Mouse (Mus musculus) gastrocnemius, postnatal 25 days (tissue): ENCODE data around the gene Ep400. TPM values are rescaled to one million over a fixed set of nuclear protein-coding genes. Genes with fewer than 3 reads are reported as not detected.
"Not testable (repeated sequence)": the region's sequence is repeated elsewhere in the genome, so short reads cannot be mapped to it uniquely, and the experiment has no call there.

Experiments
- DNase-seq: peaks from one replicate; pipeline ENCODE4 v3.0.0; 2022
- total RNA-seq, 2 experiments: library from RNA; stranded (reverse); gene quantifications; 1 replicate in 1 of 2; 2 replicates in 1 of 2; pipeline ENCODE4 v1.2.3; 2021

Gene Ep400
- total RNA-seq, 2 experiments from 2014 or later, result 23.0 to 25.9 TPM

DNA sequence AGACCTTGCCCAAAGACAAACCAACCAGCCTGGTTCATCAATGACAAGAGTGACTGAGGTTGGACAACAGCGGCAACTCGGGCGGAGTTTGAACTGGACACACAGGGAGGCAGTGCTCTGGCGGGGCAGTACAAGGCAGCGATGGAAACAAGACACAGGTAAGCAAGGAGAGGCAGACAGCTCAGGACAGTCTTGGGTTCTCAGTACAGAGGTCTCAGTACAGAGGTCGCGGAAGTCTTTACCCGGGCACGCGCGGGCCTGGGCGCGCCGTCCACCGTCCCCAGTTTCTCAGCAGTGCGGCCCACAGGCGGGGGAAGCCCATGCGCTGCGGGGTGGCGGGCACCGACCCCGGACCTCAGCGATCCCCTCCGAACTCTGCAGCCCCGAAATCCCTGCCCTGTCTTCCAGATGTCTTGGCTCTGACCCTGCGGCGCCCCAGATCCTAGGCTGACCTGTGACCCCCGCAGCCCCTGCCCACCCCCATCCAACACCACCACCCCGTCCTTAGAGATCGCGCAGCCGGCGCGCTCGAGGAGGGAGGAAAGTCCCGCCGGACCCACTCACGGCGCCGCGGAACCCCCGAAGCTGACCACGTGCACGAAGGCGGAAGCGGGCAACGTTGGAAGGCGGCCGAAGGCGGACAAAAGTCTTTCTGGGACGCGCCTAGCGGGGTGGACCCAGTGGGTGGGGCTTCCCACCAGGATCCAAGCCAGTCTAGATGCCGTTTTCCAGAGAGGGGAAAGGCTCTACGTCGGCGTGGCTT is 9.7 kb upstream of the Ep400 start, which contains the start of gene Pus1:
Gene Pus1 (minus strand): TSS at position 662 of the 763 bp plus-strand sequence.
- peak; percentile 90 for DNase-seq

DNA sequence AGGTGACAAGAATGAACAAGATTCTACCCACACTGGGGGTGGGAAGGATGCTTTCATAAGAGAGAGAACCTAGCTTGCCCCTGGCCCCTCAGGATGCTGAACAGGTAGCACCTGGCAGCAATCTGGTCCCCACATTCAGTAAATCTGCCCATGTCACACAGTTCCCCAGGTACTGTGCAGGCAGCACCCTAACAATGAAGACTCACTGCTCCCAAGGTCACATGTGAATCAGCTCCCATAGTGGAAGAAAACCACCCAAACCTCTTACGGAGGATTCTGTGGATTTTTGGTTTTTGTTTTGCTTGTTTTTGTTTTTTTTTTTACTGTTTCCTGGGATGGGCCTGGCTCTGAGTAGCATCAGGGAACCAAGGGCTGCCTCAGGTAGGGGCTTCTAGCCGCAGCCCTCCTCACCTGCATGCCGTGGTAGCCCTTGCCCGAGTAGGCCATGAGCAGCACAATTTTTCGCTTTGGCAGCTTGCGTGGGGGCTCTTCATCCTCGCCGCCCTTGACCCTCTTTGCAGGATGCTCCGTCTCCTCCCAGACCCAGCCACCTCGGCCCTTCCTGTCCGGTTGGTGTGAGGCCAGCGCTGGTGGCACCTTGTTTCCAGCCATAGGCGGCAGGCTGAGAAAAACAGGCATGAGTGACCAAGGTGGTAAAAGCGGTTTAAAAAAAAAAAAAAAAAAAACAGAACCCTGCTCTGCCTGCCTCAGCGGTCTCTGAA is 8.9 kb upstream of the Ep400 start:
- no peak for DNase-seq

- DNase-seq, result no peak
Observed at GRCm38 (mm10) chr5:110778263-110778662, 7.7 kb upstream of the Ep400 start.

DNA sequence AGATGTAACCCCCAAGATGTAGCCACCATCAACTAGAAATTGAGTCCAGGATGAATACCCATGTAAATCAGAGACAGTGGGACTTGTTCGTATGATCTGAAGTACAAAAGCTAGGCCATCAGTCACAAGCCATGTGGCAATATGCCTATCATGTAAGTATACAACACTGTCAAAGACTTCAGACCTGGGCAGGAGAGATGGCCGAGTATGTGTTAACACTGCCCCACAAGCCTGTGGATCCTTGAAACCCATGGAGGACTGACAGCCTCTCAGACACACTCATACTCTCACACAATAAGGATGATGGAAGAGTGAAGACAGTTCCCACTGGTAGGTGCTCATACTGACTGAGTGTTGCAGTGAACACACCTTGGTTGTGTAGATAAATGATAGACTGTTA is 5.6 kb upstream of the Ep400 start:
- DNase-seq, result no peak

- DNase-seq, result no peak
Observed at GRCm38 (mm10) chr5:110774511-110774910, 4.0 kb upstream of the Ep400 start.

DNA sequence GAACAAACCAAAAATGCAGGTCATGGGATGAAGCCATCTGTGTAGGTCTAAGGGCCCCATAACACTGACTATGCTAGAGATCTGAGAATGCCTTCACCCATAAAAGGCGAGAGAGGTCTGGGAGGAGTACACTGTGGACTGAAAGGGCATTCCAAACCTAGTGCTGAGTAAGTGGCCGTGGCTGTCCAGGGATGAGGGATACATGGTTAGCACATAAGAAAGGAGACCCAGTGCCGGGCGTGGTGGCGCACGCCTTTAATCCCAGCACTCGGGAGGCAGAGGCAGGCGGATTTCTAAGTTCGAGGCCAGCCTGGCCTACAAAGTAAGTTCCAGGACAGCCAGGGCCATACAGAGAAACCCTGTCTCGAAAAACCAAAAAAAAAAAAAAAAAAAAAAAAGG is 2.4 kb upstream of the Ep400 start:
- not testable (repeated sequence) for DNase-seq

- no peak for DNase-seq
Observed at GRCm38 (mm10) chr5:110770031-110770445, 479 bp downstream of the Ep400 start.

GRCm38 (mm10) chr5:110769272-110769671 is 1.2 kb downstream of the Ep400 start:
- no peak for DNase-seq

DNA sequence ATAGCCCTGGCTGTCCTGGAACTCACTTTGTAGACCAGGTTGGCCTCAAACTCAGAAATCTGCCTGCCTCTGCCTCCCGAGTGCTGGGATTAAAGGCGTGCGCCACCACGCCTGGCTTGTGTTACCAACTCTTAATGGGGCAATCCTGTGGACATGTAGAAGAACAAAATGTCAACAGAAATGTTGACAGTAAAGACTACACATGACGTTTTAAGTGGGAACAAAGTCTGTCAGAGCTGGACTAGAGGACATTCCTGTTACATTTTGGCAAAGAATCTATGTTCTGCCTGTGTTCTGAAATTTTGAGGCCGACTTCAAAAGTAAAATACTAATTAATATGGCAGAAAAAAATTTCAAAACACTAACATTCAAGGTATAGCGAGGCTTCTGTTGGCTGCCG is 6.6 kb downstream of the Ep400 start:
- DNase-seq, result no peak

DNA sequence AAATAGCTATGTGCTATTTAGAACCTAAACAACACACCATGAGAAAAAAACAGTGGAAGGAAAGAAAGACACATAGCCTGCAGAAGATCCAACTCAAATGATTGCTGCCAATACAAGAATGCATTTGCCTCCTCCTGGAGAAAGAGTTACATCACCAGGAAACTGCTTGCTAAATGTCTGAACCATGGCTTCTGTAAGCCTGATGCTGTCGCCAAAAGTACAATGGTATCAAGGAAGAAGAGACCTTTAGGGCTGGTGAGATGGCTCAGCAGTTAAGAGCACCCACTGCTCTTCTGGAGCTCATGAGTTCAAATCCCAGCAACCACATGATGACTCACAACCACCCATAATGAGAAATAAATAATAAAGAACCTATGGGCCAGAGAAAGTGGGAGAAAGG is 25.5 kb downstream of the Ep400 start:
- no peak for DNase-seq

- DNase-seq, result no peak
Observed at GRCm38 (mm10) chr5:110739496-110740275, 30.8 kb downstream of the Ep400 start.

- no peak for DNase-seq
Observed at GRCm38 (mm10) chr5:110735606-110736005, 34.9 kb downstream of the Ep400 start.

- DNase-seq, result no peak
Observed at GRCm38 (mm10) chr5:110733231-110733823, 37.2 kb downstream of the Ep400 start.

GRCm38 (mm10) chr5:110731227-110731626 is 39.3 kb downstream of the Ep400 start:
- DNase-seq, result no peak

DNA sequence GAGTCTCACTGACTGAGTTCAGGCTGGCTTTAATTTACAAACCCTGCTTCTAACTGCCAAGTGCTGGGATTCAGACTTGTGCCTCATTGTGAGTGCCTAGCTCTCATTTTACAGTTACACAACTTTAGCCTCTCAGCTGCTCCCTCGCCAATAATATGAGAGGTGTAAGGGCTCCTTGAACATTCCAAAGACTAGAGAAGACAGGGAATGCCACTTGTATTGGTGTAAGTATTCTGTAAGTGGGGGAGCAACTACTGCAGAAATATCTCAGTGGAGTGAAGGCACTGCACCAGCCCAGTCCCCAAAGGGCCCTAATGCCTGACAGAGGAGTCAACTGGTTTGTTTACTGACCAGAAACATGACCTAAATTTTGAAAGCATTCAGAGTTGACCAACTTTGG is 42.7 kb downstream of the Ep400 start:
- no peak for DNase-seq

GRCm38 (mm10) chr5:110723543-110723942 is 47.0 kb downstream of the Ep400 start:
- DNase-seq, result no peak

DNA sequence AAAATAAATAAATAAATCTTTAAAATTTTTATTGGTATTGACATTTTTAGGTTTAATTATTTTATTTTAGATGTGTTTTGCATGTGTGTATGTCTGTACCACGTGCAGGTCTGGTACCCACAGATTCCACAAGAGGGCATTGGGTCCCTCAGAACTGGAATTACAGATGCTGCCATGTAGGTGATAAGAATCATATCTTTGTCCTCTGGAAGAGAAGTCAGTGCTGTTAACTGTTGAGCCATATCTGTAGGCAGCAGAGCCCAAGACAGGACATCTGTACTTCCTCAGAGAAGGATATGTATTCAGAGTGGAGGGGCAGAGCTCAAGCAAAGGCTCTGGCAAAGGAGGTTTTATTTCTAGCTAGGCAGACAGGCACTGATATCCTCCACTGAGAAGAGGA is 49.1 kb downstream of the Ep400 start:
- not testable (repeated sequence) for DNase-seq

DNA sequence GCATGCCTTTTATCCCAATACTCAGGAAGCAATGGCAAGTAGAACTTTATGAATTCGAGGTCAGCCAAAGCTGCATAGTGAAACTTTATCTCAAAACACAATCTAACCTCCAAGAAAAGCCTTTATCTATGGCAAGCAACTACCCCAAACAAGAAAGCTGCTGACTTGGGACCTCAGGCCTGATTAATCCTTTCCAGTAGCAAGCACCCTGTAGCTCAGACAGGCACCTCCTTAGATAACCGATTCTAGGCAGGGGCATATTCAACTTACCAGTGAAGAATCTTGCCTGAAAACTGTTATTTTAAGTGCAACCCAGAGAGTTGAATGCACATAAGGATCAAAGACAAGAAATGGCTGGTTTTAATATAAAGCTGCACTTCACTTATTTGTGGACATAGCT is 59.1 kb downstream of the Ep400 start:
- no peak for DNase-seq

GRCm38 (mm10) chr5:110709256-110709655 is 61.3 kb downstream of the Ep400 start:
- no peak for DNase-seq

- DNase-seq, result no peak
Observed at GRCm38 (mm10) chr5:110704004-110704403, 66.5 kb downstream of the Ep400 start.

- no peak for DNase-seq
Observed at GRCm38 (mm10) chr5:110698617-110699016, 71.9 kb downstream of the Ep400 start.

GRCm38 (mm10) chr5:110682041-110682440 is 88.5 kb downstream of the Ep400 start:
- DNase-seq, result no peak
